Mouse (Mus musculus): ENCODE data around the gene Cdc40.
"Not testable (repeated sequence)": the region's sequence is repeated elsewhere in the genome, so short reads cannot be mapped to it uniquely, and the experiment has no call there.

Cdc40 gene

GRCm38 (mm10) chr10:40857599-40857998, 25.5 kb downstream of the Cdc40 start:
- DNase-seq (ENCODE audit: low spot score) = no peak

GRCm38 (mm10) chr10:40856703-40857102, 26.4 kb downstream of the Cdc40 start:
- no peak for DNase-seq (ENCODE audit: low spot score)

GRCm38 (mm10) chr10:40855616-40856015, 27.5 kb downstream of the Cdc40 start:
- DNase-seq (ENCODE audit: low spot score) = no peak

- no peak for DNase-seq (ENCODE audit: low spot score)
Observed at GRCm38 (mm10) chr10:40851138-40851537, 32.0 kb downstream of the Cdc40 start.

- DNase-seq (ENCODE audit: low spot score) = no peak
Observed at GRCm38 (mm10) chr10:40850644-40851043, 32.5 kb downstream of the Cdc40 start.

- no peak for DNase-seq (ENCODE audit: low spot score)
Observed at GRCm38 (mm10) chr10:40847176-40847874, 35.8 kb downstream of the Cdc40 start.

GRCm38 (mm10) chr10:40845626-40846025, 37.5 kb downstream of the Cdc40 start:
- DNase-seq (ENCODE audit: low spot score) = no peak

GRCm38 (mm10) chr10:40844546-40844945, 38.6 kb downstream of the Cdc40 start:
- DNase-seq (ENCODE audit: low spot score) = no peak

GRCm38 (mm10) chr10:40843841-40844240, 39.3 kb downstream of the Cdc40 start:
- DNase-seq (ENCODE audit: low spot score) = peak; percentile 57

- DNase-seq (ENCODE audit: low spot score) = peak; percentile 84
Observed at GRCm38 (mm10) chr10:40840086-40840485, 43.0 kb downstream of the Cdc40 start.

GRCm38 (mm10) chr10:40831267-40831666, 51.8 kb downstream of the Cdc40 start:
- no peak for DNase-seq (ENCODE audit: low spot score)

- no peak for DNase-seq (ENCODE audit: low spot score)
Observed at GRCm38 (mm10) chr10:40830312-40830711, 52.8 kb downstream of the Cdc40 start.

GRCm38 (mm10) chr10:40827706-40828105, 55.4 kb downstream of the Cdc40 start:
- no peak for DNase-seq (ENCODE audit: low spot score)

- DNase-seq (ENCODE audit: low spot score) = no peak
Observed at GRCm38 (mm10) chr10:40825952-40826351, 57.2 kb downstream of the Cdc40 start.

GRCm38 (mm10) chr10:40816471-40816870, 66.6 kb downstream of the Cdc40 start:
- DNase-seq (ENCODE audit: low spot score) = no peak

- DNase-seq (ENCODE audit: low spot score) = no peak
Observed at GRCm38 (mm10) chr10:40813627-40814026, 69.5 kb downstream of the Cdc40 start.

GRCm38 (mm10) chr10:40809411-40809910, 73.7 kb downstream of the Cdc40 start:
- DNase-seq (ENCODE audit: low spot score) = not testable (repeated sequence)

GRCm38 (mm10) chr10:40806221-40806620, 76.9 kb downstream of the Cdc40 start:
- no peak for DNase-seq (ENCODE audit: low spot score)

- no peak for DNase-seq (ENCODE audit: low spot score)
Observed at GRCm38 (mm10) chr10:40805221-40805620, 77.9 kb downstream of the Cdc40 start.

GRCm38 (mm10) chr10:40792115-40792514, 91.0 kb downstream of the Cdc40 start:
- DNase-seq (ENCODE audit: low spot score) = no peak

- DNase-seq (ENCODE audit: low spot score) = no peak
Observed at GRCm38 (mm10) chr10:40790406-40790805, 92.7 kb downstream of the Cdc40 start.
